Mouse (Mus musculus): ENCODE measurements around the gene Ppm1a. TPM values are rescaled to one million over a fixed set of nuclear protein-coding genes. Genes with fewer than 3 reads are reported as not detected.

Gene Ppm1a
- total RNA-seq, 2 experiments from 2014 or later, result 156 to 160 TPM

- no peak for DNase-seq
- intact Hi-C loops (cut with DNase I; ENCODE audit: low total_unique reads), result no loop called here
Measured at GRCm38 (mm10) chr12:72793983-72794382, 36.7 kb downstream of the Ppm1a start.

- intact Hi-C loops (cut with DNase I; ENCODE audit: low total_unique reads), result no loop called here
- DNase-seq, result no peak
Measured at GRCm38 (mm10) chr12:72809798-72810197, 52.5 kb downstream of the Ppm1a start.

- intact Hi-C loops (cut with DNase I; ENCODE audit: low total_unique reads), result no loop called here
Measured at GRCm38 (mm10) chr12:72811588-72811987, 54.3 kb downstream of the Ppm1a start.

GRCm38 (mm10) chr12:72820940-72821431 lies 63.7 kb downstream of the Ppm1a start:
- peak; percentile 26 for DNase-seq
- intact Hi-C loops (cut with DNase I; ENCODE audit: low total_unique reads), result no loop called here

More at GRCm38 (mm10) chr12:72811588-72811987, 54.3 kb downstream of the Ppm1a start:
- no peak for DNase-seq

GRCm38 (mm10) chr12:72821589-72821988 lies 64.3 kb downstream of the Ppm1a start:
- DNase-seq, result no peak
- intact Hi-C loops (cut with DNase I; ENCODE audit: low total_unique reads), result no loop called here

GRCm38 (mm10) chr12:72825656-72826055 lies 68.4 kb downstream of the Ppm1a start:
- intact Hi-C loops (cut with DNase I; ENCODE audit: low total_unique reads), result no loop called here
- no peak for DNase-seq

- intact Hi-C loops (cut with DNase I; ENCODE audit: low total_unique reads), result no loop called here
Measured at GRCm38 (mm10) chr12:72828846-72829556, 71.7 kb downstream of the Ppm1a start.

GRCm38 (mm10) chr12:72829777-72830176 lies 72.5 kb downstream of the Ppm1a start:
- intact Hi-C loops (cut with DNase I; ENCODE audit: low total_unique reads), result no loop called here
- DNase-seq, result no peak

More at GRCm38 (mm10) chr12:72828846-72829556, 71.7 kb downstream of the Ppm1a start:
- no peak for DNase-seq

- no peak for DNase-seq
- intact Hi-C loops (cut with DNase I; ENCODE audit: low total_unique reads), result no loop called here
Measured at GRCm38 (mm10) chr12:72830317-72830716, 73.1 kb downstream of the Ppm1a start.

- intact Hi-C loops (cut with DNase I; ENCODE audit: low total_unique reads), result no loop called here
- peak; percentile 23 for DNase-seq
Measured at GRCm38 (mm10) chr12:72831711-72832432, 74.6 kb downstream of the Ppm1a start.

GRCm38 (mm10) chr12:72834773-72835517 lies 77.7 kb downstream of the Ppm1a start:
- intact Hi-C loops (cut with DNase I; ENCODE audit: low total_unique reads), result no loop called here
- DNase-seq, result no peak

GRCm38 (mm10) chr12:72835518-72836015 lies 78.3 kb downstream of the Ppm1a start:
- no peak for DNase-seq
- intact Hi-C loops (cut with DNase I; ENCODE audit: low total_unique reads), result no loop called here

- no peak for DNase-seq
- intact Hi-C loops (cut with DNase I; ENCODE audit: low total_unique reads), result no loop called here
Measured at GRCm38 (mm10) chr12:72837302-72837701, 80.0 kb downstream of the Ppm1a start.

GRCm38 (mm10) chr12:72841500-72841899 lies 84.2 kb downstream of the Ppm1a start:
- no peak for DNase-seq
- intact Hi-C loops (cut with DNase I; ENCODE audit: low total_unique reads), result loop anchor here (10.0 kb wide), 1 partner anchor 713 kb away; no protein-coding TSS in a partner anchor

GRCm38 (mm10) chr12:72843135-72843534 lies 85.9 kb downstream of the Ppm1a start:
- intact Hi-C loops (cut with DNase I; ENCODE audit: low total_unique reads), result loop anchor here (10.0 kb wide), 1 partner anchor 712 kb away; no protein-coding TSS in a partner anchor
- no peak for DNase-seq

GRCm38 (mm10) chr12:72843555-72843954 lies 86.3 kb downstream of the Ppm1a start:
- intact Hi-C loops (cut with DNase I; ENCODE audit: low total_unique reads), result loop anchor here (10.0 kb wide), 1 partner anchor 711 kb away; no protein-coding TSS in a partner anchor
- no peak for DNase-seq

GRCm38 (mm10) chr12:72843973-72844620 lies 86.8 kb downstream of the Ppm1a start:
- DNase-seq, result peak; percentile 63
- intact Hi-C loops (cut with DNase I; ENCODE audit: low total_unique reads), result loop anchor here (10.0 kb wide), 1 partner anchor 711 kb away; no protein-coding TSS in a partner anchor

- intact Hi-C loops (cut with DNase I; ENCODE audit: low total_unique reads), result loop anchor here (10.0 kb wide), 1 partner anchor 709 kb away; no protein-coding TSS in a partner anchor
- no peak for DNase-seq
Measured at GRCm38 (mm10) chr12:72845946-72846345, 88.7 kb downstream of the Ppm1a start.

- DNase-seq, result no peak
- intact Hi-C loops (cut with DNase I; ENCODE audit: low total_unique reads), result loop anchor here (2.0 to 10.0 kb wide), 2 partner anchors 127 to 707 kb away; no protein-coding TSS in a partner anchor
Measured at GRCm38 (mm10) chr12:72847725-72848124, 90.5 kb downstream of the Ppm1a start.
